Mouse (Mus musculus) erythroid progenitor cell, adult 5-6 weeks (primary cell): ENCODE results near the gene Sesn1. TPM values are rescaled to one million over a fixed set of nuclear protein-coding genes. Genes with fewer than 3 reads are reported as not detected.
A peak's percentile ranks its signal among the peaks of the same experiment; 100 is the strongest.
"Not testable (repeated sequence)": the region's sequence is repeated elsewhere in the genome, so short reads cannot be mapped to it uniquely, and the experiment has no call there.

ENCODE experiments used
- ATAC-seq: replicated peaks from 2 replicates; pipeline ENCODE4 v1.8.0; 2016; ENCODE audit warnings: moderate number of reproducible peaks, mild to moderate bottlenecking, moderate TSS enrichment, inconsistent platforms; ENCODE audit not compliant: poor library complexity, low FRiP score, severe bottlenecking
- total RNA-seq, 2 experiments: library from RNA; stranded (forward) in 1 of 2; stranded (reverse) in 1 of 2; fragments of 150-400 nt in 1 of 2; fragments of 186-747, 209-891 nt in 1 of 2; gene quantifications; 2 replicates each; pipeline versions ENCODE4 v1.2.3 to v1.2.4; 2015 to 2017; ENCODE audit warnings: low replicate concordance in 2 of 2

Gene Sesn1
- total RNA-seq, 2 experiments from 2014 or later, result 56.7 to 88.9 TPM

DNA sequence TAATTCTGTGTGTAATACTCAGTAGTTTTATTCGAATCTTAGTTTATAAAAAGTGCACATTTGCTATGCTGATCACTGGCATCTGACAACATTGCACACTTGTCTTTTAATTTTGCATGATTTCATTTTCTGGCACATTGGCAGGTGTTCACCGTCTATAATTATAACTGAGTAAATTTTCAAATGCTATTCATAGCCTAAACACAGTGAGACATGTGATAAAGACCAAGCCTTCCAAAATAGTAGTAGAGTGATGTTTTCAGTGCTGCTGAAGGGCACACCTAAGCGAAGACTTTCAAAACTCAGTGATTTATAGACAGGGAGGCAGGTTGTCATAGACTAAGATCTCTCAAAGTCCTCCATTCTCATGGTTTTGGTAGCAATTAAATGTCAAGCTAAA, 9.6 kb downstream of the Sesn1 start:
- no peak for ATAC-seq

DNA sequence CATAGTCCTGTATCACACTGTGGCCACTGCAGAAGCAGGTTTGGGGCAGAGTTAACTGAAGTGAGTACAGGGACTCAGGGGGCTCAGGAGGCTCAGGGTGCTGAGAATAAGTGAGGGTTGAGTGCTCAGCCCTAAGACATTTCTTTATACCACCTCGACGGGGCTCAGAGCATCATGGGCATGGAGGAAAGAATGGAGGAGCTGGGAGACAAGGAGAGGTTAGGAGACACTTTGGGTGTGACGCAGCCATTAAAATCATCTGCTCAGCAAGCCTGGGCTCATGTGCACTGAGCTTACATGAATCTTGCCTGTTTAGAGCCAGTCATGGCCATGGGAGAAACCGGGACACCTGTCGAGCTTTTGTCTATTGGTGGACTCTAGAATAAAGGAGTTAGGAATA, 10.7 kb downstream of the Sesn1 start:
- ATAC-seq, result no peak

DNA sequence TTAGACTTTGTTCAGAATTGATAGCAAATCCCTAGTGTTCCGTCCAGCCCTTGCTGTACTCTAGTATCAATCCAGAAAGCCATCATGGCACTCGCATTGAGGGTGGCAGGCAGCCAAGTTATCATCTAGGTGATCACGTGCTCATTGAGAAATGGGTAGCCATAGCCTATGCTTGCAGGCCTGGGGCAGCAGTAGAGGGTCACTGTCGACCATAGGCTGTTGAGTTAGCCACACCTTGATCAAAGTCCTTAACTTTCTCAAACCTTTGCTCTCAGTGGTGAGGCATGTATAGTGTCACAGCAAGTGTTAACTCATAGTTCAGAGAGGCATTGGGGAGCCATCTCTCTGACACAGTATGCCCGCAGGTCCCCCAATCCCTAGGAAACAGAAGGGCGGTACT, 11.4 kb downstream of the Sesn1 start:
- ATAC-seq, result no peak

DNA sequence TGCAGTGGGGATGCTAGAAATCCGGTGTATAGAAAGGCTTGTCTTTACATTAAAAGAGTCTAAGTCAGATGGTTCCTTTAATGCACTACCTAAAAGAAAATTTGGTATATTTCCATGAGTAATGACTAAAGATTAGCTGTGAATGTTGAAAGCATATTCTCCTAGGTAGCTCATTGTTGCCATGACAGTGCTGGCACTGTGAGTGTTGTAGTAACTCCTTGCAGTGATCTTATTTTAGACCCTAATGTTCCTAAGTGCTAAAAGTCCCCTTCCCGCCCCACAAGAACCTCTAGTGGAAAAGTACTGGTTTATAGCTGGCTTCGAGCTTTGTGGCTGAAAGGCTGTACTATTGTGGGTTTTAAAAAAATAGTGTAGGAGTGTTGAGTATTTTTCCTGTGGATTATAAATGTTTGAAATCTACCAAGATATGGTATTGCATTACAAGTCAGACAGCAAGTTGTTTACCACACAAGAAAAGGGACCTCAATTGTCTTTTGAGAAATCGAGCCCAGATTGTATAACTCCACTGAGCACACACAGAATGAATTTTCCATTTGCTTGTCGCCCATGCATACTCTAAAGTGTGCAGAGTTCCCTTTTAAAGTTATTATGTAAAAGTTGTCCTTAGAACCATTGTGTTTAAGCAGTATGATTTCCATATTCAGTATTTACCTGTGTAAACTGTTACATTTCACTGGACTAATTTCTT, 13.0 kb downstream of the Sesn1 start:
- no peak for ATAC-seq

DNA sequence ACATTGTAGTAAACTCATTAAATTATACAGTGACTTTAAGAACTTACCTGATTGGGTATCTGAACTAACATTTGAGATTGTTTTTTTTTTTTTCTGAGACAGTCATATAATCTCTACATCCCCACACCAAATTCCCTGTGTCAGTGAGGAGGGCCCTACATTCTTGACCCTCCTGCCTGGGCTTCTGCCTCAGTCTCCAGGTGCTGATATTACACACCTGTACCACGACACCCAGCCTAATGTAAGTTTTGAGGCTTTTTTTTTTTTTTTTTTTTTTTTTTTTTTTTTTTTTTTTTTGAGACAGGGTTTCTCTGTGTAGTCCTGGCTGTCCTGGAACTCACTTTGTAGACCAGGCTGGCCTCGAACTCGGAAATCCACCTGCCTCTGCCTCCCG, 13.5 kb downstream of the Sesn1 start:
- not testable (repeated sequence) for ATAC-seq

DNA sequence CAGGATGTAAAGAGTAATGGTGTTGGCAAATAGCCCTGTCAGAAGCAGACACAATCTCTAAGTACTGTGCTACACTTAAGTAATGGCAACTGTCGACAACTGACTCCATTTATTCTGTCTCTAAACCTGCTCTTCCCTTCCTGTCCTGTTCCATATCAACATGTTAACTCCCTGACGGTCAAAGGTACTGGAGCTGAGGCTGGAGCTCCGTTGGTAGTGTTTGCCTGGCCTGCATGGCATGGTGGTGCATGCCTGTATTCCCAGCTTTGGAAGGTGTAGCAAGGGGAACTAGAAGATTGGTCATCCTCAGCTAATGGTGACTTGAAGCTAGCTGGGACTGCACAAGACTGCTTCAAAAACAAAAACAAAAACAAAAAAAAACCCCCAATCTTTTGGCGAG, 14.2 kb downstream of the Sesn1 start:
- ATAC-seq, result no peak

DNA sequence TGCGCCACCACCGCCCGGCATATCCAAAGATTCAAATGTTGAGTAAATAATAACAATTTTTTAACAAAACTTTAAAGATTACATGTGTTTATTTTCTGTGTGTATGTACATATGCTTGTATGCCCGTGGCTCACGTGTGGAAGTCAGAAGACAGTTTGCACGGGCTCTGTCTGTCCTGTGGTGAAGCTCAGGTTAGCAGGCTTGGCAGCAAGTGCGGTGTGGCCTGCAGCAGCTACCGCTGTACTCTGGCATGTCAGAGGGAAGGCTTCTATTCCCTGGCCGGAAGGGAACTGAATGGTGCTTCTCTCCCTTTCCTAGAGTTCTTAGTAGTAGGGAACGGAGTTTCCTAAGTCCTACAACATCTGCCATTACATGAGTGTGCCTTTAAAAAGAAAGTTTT, 15.3 kb downstream of the Sesn1 start:
- no peak for ATAC-seq

DNA sequence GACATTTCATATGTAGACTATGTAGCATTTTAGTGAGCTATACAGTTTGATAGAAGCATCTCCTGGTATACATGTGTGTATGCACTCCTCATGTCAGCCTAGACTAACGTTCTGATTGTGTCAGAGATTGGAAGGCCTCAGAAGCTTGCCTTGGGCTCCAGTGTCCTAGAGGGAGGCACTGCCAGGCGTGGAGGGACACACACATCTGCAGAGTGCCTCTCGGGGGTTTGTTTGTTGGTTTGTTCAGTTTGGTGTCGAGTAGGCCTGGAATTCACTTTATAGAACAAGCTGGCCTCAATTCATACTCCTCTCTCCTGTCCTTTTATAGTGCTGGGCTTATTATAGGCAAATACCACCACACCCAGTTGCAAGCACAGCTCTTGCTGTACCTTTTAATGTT, 16.3 kb downstream of the Sesn1 start:
- ATAC-seq, result no peak

DNA sequence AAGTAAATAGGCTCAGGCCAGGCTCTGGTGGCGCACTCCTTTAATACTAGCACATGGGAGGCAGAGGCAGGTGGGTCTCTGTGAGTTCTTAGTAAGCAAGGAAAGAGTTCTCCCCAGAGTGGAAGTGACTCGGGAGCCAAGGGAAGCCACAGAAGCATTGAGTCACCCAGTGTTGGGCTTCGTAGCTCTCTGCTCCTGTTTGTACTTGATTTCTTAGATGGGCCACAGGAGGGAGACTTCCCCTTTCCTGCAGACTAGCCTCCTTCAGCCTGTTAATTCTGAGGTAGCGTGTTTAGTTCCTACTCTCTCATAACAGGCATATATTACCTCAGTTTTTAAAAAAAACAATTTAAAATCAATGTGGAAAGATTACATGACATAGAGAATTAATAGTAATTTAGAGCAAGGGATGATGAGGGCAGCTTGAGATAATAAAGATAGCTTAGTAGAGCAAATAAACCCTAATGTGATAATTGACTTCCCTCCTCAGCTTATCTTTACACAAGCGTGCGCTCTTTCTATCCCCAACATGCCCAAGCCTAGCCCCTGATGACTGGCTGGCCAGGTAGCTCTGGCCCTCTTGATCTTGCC, 16.9 kb downstream of the Sesn1 start:
- no peak for ATAC-seq

DNA sequence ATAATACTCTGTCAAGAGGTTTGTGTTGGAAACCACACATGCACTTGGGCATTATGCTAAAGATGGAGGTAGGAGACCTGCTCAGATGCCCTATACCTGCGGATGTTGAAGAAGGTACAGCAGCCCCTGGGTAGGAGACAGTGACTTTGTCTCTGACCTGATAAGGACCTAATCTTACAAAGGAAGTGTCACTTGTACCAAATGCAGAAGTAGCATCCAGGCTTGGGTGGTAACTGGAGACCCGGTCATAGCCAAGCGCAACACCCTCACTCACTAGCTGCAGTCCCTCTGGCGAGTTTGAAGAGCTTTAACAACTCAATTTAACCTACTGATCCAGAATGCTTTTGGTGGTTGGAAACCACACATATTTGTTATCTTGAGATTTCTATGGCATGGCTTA, 18.0 kb downstream of the Sesn1 start:
- ATAC-seq, result no peak

DNA sequence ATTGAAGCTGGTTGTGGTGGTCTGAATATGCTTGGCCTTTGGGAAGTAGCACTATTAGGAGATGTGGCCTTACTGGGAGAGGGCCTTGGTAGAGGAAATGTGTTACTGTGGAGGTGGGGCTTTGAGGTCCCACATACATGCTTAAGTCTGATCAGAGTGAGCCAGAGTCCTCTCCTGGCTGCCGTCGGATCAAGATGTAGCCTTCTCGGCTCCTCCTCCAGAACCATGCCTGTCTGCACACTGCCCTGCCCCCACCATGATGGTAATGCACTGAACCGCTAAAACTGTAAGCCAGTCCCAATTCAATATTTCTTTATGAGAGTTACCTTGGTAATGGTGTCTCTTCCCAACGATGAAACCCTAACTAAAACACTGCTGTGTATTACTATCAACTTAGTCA, 19.5 kb downstream of the Sesn1 start:
- no peak for ATAC-seq

DNA sequence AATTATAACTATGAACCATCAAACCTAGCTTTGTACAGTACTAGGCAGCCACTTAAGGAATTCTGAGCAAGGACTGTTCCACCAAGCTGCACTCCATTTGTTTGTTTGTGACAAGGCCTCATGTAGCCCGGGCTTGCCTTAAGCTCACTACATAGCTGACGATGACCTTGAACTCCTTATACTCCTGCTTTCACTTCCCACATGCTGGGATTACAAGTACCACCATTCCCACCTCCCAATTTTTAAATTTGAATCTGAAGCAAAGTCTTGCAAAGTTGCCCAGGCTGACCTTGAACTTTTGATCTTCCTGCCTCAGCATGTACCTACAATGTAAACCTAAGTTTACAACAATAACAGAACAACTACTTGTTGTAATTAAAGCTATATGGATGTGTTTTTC, 20.2 kb downstream of the Sesn1 start:
- no peak for ATAC-seq

DNA sequence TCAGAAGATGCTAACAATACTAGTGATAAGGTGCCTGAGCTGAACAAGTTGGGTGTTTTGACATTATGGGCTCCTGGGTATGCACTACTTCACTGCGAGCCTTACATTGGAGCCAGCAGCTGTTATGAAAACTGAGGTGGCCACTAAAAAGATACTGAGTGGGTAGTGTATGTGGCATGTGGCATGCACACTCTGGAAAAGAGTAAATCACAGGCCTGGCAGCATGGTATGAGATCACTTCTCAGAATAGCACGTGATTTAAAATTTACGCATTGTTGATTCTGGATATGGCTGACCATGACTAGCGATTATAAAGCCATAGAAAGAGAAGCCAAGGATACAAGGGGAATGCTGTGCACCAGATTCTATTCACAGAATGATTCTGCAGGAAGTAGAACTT, 20.7 kb downstream of the Sesn1 start:
- no peak for ATAC-seq

DNA sequence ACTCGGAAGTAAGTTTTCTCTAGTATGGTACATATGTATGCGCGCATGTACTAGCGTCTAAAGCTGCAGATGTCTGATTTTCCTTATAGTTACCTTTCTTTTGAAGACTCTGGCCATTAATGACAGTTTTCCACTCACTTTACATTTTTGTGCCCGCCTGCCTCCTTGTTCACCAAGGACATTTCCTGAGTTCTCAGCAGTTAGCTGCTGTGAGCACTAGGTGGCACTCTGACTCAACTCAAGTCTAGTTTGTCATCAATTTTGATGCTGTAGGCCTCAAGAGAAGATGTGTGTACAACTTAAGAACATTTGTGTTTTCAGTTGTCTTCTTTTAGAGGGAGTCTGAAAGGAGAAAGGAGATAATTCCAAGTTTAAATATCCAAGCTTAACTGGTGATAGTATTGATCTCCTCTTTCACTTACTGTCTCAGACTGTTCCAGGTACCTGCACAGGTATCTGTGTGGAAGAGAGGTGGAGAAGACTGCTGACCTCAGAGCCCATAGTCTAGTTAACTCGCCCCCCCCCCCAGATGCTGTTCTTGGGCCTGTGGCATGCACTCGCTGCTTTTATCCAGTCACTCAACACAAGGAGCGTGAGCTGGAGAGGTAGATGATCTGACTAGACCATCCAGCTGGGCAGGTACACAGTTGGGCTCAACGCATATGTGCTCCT, 21.3 kb downstream of the Sesn1 start:
- peak; percentile 77 for ATAC-seq

DNA sequence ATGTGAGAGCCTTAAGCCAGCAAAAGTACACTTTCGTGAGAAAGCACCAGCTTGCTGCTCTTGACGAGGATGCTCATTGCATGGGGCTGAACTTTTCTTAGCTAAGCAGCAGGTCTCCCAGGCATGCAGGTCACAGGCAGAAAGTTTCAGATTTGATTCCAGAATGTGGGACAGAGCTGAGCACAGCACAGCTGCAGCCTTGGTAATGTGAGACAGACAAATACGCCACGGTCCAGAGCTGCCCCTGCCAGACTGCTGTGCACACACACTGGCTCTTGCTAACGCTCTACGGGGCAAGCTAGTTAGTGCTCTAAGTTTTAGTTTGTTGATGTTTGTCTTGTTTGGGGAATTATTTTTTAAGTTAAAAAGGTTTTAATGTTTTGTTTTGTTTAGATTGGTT, 22.5 kb downstream of the Sesn1 start:
- no peak for ATAC-seq

DNA sequence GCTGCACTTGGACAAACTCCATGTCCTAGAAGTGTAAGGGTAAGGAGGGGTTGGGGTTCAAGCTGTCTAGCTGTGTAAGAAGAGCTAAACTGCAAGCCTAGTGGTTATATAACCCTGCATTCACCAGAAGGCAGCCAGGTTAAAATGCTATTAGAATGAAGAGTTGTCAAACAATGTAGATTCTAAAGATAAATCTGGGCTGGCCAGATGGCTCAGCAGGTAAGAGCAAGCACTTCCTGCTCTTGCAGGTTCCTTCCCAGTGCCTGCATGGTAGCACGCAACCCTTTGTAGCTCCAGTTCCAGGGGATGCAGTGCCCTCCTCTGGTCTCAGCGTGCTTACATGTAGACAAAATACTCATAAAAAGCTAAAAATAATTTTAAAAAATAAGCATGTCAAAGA, 24.4 kb downstream of the Sesn1 start:
- ATAC-seq, result no peak

DNA sequence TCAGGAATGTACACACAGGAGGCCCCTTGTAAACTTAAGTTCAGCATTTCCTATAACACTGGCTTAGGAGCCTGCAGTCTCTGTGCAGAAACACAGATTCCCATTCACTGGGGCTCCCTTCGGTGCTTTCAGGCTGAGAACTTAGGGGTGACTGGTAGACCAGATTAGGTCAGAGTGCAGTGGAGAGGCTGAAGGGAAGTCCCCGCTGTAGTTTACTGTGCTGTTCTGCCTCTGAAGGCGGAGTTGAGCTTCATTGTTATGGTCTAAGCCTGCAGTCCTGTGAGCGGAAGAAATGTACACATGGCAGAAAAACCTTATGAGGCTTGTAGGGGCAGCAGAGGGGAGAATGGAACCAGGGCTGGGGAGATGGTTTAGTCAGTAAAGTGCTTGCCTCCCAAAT, 29.2 kb downstream of the Sesn1 start:
- no peak for ATAC-seq

DNA sequence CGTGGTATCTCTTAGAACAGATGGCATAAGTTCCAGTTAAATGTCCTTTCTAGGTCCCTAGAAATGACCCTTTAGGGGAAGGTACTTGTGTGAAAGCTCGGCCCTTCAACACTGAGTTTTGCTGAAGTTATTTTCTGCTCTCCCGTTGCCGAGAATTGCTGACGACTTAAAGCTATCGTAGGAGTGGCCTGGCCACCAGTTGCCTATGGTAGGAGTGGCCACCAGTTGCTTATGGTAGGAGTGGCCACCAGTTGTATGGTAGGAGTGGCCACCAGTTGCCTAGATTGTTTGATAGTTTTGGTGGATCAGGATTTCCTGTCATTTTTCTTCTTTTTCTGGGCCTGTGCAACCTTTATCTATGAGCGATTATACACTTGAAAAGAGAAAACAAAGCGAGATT, 38.0 kb downstream of the Sesn1 start:
- ATAC-seq, result no peak

DNA sequence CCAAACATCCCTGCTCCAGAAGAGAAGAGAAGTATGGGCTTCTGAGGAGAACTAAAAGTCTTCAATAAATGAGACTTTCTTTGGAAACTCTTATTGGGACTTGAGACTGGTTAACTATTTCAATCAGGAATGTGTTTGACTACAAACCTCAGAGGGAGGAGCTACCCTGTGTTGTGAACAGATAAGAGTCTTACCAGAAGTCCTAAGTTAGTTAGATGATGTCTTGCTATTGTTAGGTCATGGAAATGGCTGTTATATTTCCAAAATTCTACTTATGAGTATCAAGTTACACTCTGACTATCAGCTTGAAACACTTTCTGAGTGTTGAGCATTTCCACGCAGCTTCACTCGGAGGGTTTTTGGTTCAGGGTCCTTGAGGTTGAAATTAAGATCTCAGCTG, 39.0 kb downstream of the Sesn1 start:
- no peak for ATAC-seq

DNA sequence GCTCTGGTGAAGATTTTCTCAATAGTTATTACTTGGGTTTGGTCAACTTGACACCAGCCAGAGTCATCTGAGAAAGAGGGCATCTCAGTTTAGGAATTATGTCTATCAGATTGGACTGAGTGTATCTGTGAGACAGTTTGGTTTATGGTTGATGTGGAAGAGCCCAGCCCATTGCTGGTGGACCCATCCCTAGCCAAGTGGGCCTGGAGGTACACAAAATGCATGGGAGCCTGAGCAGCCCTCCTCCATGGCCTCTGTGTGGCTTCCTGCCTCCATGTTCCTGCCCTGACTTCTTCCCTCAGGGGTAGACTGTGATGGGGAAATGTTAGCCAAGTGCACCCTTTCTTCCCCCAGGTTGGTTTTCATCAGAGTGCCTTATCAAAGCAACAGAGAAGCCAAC, 50.1 kb downstream of the Sesn1 start:
- no peak for ATAC-seq

DNA sequence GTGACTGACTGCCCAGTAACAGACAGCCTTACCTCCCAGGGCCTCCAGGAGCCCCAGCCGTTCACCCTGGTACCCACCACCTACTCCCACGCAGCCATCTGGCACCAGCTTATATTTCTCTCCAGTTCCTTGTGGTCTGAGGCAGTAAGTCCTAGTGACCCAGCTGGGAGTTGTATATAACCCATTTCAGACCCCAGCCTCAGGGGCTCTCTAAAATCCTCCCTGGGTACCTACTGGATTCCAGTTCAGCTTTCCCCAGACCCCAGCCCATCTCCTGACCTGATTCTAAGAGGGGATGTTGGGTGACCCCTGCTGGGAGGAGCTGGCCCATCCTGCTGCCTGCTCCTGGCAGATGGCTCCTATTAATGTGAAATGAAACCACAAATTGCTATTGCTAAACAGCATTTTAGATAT, 50.5 kb downstream of the Sesn1 start:
- no peak for ATAC-seq

DNA sequence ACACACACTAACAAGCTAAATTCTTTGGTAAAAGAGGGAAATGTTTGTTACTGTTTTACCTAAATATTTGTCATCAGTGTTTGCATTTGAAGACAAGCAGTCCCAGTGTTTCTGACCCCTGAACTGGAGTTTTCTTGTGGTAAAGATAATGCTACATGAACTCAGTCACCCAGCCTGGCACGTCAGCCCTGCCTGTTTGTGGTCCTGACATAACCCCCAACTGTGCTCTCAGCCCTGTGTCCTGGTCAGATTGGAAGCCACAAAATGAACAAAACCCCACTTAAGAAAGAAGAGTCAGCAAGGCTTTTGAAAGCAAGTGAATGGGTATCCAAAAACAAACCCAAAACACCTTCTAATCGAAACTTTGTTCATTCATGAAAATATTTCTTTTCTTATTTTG, 53.3 kb downstream of the Sesn1 start:
- no peak for ATAC-seq
